Mouse (Mus musculus) layer of hippocampus, postnatal 14 days (tissue): ENCODE data around the gene Tbc1d7. TPM values are rescaled to one million over a fixed set of nuclear protein-coding genes. Genes with fewer than 3 reads are reported as not detected.
A peak's percentile ranks its signal among the peaks of the same experiment; 100 is the strongest.

Source experiments
- DNase-seq, 2 experiments: peaks; one replicate each; pipeline ENCODE4 v3.0.0; 2021 to 2022; ENCODE audit warnings: low spot score in 2 of 2, mixed read lengths in 1 of 2
- total RNA-seq, 2 experiments: library from RNA; stranded (reverse); gene quantifications; 2 replicates each; pipeline ENCODE4 v1.2.3; 2021

The Tbc1d7 gene
- total RNA-seq, 2 experiments from 2014 or later: 33.5 to 40.2 TPM

DNA sequence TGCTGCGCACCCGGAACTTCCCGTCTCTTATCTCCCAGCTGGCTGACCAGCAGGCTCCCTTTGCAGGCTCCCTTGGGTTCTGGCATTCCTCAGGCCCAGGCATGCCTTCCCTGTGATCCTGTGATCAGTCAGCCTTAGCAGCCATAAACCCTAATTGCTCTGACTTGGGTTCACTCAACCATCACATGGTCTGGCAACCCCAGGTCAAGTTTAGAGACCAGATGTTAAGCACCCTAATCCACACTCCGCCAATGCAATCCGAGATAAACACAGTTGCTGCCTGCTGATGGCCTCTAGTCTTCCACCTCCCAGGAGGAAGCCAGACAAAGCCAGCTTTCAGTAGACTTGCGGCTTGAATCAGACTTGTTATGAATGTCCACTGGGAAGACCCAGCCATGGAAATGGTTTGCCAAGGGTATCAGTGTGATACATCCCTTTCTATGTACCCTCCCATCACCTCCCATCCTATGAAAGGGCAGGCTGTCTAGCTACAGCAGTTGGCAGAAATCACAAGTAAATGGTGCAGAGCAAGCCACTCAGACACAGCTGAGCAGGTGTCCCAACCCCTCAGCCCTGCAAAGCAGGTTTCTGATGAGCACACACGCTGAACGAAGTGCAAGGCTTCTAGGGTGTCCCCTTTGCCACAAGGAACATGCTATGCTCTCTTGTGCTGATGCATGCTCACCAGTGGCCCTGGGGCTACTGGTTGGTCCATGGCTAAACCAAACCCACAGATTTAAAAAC, 24.6 kb downstream of the Tbc1d7 start:
- DNase-seq: no peak

DNA sequence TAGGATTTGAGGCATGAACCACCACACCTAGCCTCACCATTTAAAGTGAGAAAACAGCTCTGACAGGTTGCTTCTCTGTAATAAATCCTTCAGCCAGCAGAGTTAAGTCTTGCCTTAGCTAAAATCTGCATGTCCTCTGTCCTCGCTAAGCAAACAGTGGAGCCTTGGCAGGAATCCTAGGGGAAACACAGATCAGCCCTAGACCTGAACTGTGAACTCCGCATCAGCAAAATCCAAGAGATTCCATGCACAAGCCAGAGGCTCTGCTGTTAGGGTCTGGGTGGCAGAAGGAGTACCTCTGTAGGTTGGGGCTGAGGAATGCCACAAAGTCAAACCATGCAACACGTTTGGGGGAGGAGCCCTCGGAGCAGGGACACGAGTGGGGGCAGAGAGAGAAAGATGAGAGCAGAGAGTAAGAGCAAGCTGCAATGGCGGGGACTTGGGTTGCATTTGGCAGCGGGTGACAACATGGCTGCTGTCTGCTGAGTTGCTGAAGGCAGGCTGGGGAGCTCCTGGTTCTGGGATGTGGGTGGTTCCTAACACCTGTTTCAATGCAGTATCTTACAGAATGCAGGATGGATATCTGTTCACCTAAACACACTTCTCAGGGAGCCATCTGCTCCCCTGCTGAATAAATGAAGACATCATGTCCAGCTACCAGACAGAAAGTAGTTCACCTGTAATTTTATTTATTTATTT, 26.4 kb downstream of the Tbc1d7 start:
- DNase-seq: no peak

DNA sequence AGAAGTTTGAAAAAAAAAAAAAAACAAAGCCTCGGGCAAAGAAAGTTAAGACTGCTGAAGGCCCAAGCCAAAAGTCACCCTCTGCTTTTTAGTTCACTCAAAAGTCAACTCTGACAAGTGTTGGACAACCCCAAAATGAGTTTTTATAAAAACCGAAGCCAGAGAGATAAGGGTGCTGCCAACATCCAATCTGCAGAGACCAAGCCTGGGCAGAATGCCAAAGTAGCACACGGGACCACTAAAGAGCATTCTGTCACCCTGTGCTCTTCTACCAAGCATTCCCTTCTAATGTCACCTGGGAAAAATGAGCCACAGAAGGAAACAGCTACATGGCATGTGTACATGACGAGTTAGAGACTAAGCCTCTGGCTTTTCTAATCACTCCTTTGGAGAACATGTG, 36.8 kb downstream of the Tbc1d7 start:
- DNase-seq: peak in 1 of 2 experiments; percentile 32

DNA sequence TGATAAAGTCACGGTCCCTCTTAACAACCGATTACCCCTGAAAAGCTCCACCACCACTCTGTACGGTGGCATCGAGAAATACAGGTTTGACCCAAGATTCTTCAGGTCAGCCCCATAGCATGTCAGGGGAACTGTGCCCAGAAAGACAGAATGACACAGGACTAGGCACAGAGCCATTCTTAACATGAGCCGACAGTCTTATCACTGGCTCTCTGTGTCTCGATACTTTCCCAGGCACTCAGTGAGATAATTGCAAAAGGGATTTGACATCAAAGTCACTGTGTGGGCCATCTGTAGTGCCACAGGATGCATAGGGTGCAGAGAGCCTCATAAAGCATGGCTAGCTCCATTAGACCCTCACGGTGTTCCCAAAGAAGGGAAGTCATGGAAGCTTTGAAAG, 37.9 kb downstream of the Tbc1d7 start:
- no peak for DNase-seq

DNA sequence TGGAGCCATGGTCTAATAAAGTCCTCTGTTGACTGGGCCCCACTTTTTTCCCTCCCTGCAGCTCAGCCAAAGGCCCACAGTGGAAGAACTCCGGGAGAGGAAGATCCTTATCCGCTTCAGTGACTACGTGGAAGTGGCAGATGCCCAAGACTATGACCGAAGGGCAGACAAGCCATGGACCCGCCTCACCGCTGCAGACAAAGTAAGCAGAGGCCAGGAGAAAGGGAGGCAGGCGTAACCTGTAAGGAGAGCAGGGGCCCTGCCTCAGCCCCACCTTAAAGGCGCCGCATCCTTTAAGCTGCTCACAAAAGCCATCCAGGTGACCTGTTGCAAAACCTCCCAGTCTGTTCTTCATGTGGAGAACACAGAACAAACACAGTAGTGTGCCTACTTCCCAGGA, 38.4 kb downstream of the Tbc1d7 start:
- DNase-seq: no peak

DNA sequence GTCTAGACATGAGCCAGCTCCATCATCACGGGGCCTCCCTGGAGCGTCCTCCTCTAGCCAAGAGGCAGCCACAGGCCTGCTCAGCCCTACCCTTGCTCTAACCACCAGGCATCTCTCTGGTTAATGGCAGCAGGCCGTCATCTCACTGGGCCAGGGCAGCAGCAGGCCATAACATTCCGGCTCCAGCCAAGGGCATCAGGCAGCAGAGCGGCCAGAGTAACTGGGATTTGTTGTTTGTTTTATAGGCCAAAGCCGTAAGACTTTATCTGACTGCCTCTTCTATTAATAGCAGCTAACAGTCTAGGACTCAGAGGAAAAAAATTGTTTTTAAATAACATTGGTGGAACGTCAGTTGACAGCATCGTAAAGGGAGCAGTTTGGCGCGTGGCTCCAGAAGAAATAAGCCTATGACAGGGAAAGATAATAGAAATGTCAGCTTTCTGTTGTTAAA, 39.5 kb downstream of the Tbc1d7 start:
- no peak for DNase-seq

DNA sequence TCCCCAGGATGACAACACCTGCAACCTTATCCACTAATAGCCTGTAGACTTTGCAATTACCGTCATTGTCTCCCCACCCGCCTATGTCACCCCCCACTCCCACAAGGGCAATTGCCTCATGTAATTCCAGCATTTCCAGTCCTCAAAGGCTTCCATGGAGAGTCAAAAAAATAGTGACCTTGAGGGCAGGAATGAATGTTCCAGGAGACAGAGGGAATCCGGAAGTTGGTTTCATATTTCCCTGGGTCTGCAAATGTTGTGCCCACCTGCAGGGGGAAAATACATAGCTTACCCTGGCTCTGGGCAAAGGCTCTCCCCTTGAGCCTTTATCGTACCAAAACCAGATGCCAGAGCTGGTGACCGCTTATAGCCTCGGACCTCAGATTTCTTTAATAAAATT, 41.1 kb downstream of the Tbc1d7 start:
- no peak for DNase-seq

DNA sequence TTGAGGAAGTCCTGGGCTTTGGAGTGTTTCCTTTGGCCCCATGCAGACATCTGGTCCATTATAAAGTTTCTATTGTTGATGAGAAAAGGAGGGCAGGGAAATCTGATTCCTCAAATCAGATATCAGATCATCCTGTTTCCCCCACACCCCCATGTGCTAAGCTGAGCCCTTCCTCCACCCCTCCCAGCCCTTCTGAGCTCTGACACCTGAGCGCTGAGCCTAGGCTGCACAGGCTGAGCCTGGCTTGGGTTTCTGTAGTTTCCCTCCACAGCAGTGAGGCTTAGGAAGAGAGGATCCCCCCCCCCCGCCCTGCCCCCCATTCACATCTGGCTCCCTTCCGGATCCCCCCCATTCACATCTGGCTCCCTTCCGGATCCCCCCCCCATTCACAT, 46.6 kb downstream of the Tbc1d7 start:
- DNase-seq: no peak

DNA sequence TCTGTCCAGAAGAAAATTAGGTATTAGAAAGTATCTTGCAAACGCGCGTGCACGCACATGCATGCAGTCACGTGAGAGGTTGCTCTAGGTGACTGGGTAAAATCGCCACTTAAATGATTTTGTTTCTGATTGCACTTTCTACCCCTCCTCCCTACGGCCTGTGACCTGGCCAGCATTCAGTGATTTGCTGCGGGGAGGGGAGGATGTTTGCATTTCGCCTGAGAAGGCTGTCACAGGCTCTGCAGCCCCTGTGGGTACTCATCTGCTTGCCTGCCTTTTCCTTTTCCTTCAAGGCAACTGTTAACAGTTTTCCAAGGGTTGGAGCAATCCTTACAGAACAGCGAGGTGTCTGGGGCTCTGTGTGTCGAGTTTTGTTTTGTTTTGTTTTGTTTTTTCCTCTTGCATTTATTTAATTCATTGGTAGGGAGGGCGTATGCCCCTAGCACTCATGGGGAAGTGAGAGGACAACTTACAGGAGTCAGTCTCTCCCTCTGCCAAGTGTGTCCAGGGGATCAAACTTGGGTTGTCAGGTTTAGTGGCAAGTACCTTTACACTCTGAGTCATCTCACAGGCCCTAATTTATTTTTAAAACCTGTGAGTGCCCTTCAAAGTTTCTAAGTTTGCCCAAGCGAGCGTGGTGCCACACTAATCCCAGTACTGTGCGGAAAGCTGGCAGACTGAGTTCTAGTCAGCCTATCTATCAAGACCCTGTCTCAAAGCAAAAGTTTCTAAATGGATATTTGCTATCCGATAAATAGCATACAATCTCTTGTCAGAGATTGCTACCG, 47.2 kb downstream of the Tbc1d7 start:
- DNase-seq: no peak

DNA sequence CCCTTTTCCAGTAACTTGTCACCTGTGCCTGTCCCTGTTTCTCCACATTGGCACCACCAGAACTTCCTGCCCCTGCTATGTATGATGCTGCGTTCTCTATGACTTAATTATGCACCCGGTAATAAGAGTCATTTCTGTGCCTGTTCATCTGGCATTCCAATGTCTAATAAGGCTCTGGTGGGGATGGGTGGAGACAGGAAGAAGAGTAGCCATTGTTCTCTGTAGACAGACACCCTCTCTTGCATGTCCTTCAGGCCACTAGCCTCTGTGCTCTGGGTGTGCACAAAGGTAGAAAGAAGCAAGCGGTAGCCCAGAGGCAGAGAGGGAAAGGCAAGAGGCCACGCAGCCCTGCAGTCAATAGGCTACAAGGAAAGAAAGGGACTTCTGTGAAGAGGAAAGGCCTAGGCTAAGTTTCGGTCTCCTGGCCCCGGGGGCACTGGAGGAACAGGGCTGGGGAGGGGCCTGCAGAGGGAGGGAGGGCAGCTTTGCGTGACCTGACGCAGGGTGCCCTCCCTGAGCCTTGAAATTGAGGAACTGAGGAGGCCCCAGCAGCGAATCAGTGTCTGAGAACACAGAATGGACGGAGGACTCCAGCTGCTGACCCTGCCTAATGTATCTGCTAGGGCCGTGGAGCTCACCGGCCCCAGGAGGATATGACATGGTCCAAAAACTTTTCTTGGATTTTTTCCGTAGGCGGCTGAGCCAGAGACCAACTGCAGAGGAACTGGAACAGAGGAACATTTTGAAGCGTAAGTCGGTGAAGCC, 48.8 kb downstream of the Tbc1d7 start:
- no peak for DNase-seq

DNA sequence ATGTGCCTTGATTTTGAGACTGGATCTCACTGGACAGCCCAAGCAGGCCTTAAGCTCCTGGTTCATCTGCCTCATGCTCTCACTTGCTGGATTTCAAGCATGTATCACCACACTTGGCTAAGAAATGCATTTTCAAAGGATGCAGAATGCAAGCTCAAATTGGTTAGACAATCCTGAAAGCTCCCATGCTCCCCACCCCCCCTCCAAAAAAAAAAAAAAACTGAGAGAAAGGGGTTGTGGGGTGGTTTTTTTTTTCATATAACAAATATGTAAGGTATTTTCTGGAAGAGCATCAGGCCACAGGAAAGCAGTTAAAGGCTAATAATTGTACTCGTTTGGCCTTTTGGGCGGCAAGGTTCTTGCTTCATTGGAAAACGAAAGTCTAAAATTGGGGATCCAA, 58.2 kb downstream of the Tbc1d7 start:
- DNase-seq: no peak

DNA sequence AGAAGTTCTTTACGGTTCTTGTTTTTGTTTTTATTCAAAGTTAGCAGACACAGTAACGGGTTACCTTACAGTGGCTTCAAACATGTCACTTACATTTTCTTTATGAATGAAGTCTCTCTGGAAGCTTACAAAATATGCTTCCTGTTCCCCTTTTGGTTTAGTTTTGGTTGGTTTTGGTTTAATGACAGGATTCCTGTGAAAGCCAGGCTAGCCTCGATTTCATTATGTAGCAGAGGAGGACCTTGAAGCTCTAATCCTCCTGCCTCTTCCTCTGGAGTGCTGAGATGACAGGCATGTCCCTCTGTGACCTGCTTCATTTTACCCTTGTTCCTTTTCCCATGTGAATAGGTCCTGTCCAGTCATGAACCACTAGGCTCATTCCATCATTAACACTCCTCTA, 58.6 kb downstream of the Tbc1d7 start:
- no peak for DNase-seq

DNA sequence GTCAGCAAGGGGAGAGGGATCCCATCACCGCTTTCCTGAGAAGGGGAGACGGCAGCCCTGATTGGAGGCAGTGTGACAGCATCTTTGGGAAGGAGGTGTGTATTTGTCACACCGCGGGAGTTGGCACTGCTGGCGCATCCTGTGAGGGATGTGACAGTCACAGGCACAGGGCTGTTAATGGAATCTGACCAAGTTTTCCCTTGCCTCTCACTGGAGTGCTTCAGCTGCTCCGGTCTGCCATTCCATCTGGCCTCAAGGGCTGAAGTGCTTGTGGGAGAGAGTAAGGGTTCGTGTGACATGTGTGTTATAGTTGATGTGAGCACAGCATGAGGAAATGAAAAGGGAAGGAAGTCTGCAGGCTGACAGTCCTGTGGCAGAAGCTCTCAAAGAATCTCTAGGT, 59.0 kb downstream of the Tbc1d7 start:
- peak; percentile 58 to 78 for DNase-seq

DNA sequence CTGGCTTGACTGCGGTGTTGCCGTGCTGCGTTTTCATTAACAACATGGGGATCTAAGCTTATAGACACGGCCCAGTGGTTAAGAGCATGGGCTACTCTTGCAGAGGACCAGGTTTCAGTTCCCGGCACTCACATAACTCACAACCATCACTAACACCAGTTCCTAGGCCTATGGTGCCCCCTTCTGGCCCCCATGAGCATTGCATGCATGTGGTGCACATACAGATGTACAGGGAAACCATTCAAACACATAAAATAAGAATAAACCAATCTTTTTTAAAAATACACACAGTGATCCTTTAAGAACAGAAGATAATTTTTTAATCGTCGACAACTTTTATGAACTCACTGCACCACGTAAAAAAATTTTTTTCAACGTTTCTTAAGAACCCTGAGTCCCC, 66.8 kb downstream of the Tbc1d7 start:
- no peak for DNase-seq

DNA sequence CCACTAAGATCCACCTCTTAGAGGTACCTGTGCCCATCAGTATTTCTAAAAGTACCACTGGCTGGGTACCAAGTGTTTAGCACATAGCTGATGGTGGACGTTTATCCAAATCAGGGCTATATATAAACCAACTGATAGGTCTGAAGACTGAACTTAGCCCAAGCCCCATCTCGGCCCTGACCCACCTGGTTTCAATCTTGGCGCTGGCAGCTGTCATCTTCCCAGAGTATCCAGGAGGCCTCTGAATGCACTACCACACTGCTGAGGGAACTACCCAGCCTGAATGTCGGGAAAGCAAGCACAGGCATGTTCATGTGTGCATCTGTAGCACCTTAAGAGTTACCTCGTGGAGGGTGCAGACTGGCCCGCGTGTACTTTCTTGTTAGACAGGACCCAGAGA, 68.4 kb downstream of the Tbc1d7 start:
- DNase-seq: no peak

Other genes starting within 250 kb of the Tbc1d7 start
- 10 to 100 TPM; 58.3 to 59.2 TPM for gene Gfod1, start 132.7 kb upstream of the Tbc1d7 start, total RNA-seq
- 10 to 100 TPM; 16.6 to 24.6 TPM for gene Sirt5, start 194.0 kb upstream of the Tbc1d7 start, total RNA-seq
- gene Nol7, start 226.9 kb upstream of the Tbc1d7 start, total RNA-seq: 10 to 100 TPM; 81.5 to 85.3 TPM